Mouse (Mus musculus) midbrain, postnatal 0 days (tissue): ENCODE measurements around the gene Ankrd44. TPM values are rescaled to one million over a fixed set of nuclear protein-coding genes. Genes with fewer than 3 reads are reported as not detected.

Experiments
- ATAC-seq: fragments of 200-750 bp; cut with Nextera tagmentation; 2 replicates; pipeline ENCODE4 v1.8.0; 2017; ENCODE audit warnings: moderate number of reproducible peaks, mild to moderate bottlenecking, moderate TSS enrichment, moderate library complexity; ENCODE audit not compliant: low FRiP score
- DNase-seq: peaks from one replicate; pipeline ENCODE4 v3.0.0-alpha.2; 2015; ENCODE audit warnings: low spot score
- H3K27ac ChIP-seq: fragments of 300-500 bp; sonication (generic); 2 replicates; pipeline ENCODE4 v1.5.1; 2014; ENCODE audit warnings: low read depth, mild to moderate bottlenecking, low read length, mixed read lengths
- H3K27me3 ChIP-seq: fragments of 300-500 bp; sonication (generic); 2 replicates; pipeline ENCODE4 v1.6.1; 2014; ENCODE audit warnings: low read length, control low read depth, mixed read lengths; ENCODE audit not compliant: insufficient read depth
- H3K36me3 ChIP-seq: fragments of 300-500 bp; sonication (generic); 2 replicates; pipeline ENCODE4 v1.6.1; 2014; ENCODE audit warnings: low read length, control low read depth, mixed read lengths; ENCODE audit not compliant: insufficient read depth
- H3K4me1 ChIP-seq: fragments of 300-500 bp; sonication (generic); 2 replicates; pipeline ENCODE4 v1.6.1; 2014; ENCODE audit warnings: mild to moderate bottlenecking, control low read depth, antibody characterized with exemption, low read length, mixed read lengths; ENCODE audit not compliant: insufficient read depth
- H3K4me2 ChIP-seq: fragments of 300-500 bp; sonication (generic); 2 replicates; pipeline ENCODE4 v1.6.1; 2014; ENCODE audit warnings: low read depth, mild to moderate bottlenecking, low read length, mixed read lengths; ENCODE audit not compliant: poor library complexity, severe bottlenecking
- H3K4me3 ChIP-seq: fragments of 300-500 bp; sonication (generic); 2 replicates; pipeline ENCODE4 v1.5.1; 2014; ENCODE audit warnings: low read depth, mild to moderate bottlenecking, low read length, moderate library complexity
- H3K9ac ChIP-seq: fragments of 300-500 bp; sonication (generic); replicated peaks from 2 replicates; pipeline ENCODE4 v1.6.1; 2014; ENCODE audit warnings: mild to moderate bottlenecking, low read length, moderate library complexity, mixed read lengths; ENCODE audit not compliant: poor library complexity, severe bottlenecking
- H3K9me3 ChIP-seq: fragments of 300-500 bp; sonication (generic); 2 replicates; pipeline ENCODE4 v1.6.1; 2016; ENCODE audit warnings: low read length, control low read depth
- CTCF ChIP-seq: IDR thresholded peaks from 2 replicates; pipeline ENCODE4 v1.5.1; 2016; ENCODE audit warnings: antibody characterized with exemption, mild to moderate bottlenecking
- WGBS: fragments of 180-500 bp; shearing (Covaris S2); extraction: QIAGEN DNeasy Blood & Tissue Kit; methylation state at CpG from one replicate; pipeline ENCODE4 v1.1.7; 2014; 5-methylcytosine and 5-hydroxymethylcytosine counted together
- polyA plus RNA-seq: library from polyadenylated mRNA; unstranded; fragments of >200 nt; fragmentation: Nextera tagmentation; extraction: Ambion mirVana; gene quantifications from 2 replicates; pipeline ENCODE4 v1.2.1, GENCODE M21; 2015
- total RNA-seq: library from RNA; depleted of rRNA; stranded (reverse); fragments of >200 nt; gene quantifications from 2 replicates; pipeline ENCODE4 v1.2.3, GENCODE M21; 2014

Ankrd44 gene
- total and polyA plus RNA-seq, 2 experiments from 2014 or later: 16.7 to 51.6 TPM

DNA sequence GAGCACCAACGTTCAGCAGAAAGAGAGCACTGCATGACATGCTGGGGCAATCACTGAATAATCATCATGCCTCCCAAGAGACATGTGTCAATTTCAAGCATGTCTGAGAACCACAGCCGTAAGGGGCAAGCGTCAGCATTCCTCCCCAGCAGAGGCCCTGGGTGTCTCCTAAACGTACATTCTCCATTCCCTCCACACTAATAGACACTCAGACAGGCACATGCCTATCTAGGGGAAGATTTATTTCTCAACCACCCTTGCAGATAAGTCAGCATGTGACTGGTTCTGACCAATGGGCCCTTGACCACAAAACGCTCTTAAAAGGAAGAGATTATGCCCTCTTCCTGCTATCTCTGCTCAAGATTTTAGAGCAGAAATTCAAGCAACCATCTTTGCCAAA lies 37.7 kb downstream of the Ankrd44 start:
- Histone ChIP-seq H3K4me1 (no peaks in the 10 kb centered on the region), H3K4me2 (no peak overlapping the region), H3K4me3 (no peak overlapping the region), H3K36me3 (no peaks in the 10 kb centered on the region), H3K27ac (0 out of 2 replicates have a peak overlapping the region, but pooled peaks have one; percentile 1), H3K27me3 (no peaks in the 10 kb centered on the region), H3K9me3 (no peaks in the 10 kb centered on the region), H3K9ac (no peak overlapping the region)
- no peak for ATAC-seq
- TF ChIP-seq CTCF: no peak
- 47% methylated on average over 5 of the region's 5 CpGs for WGBS
- peak; percentile 33 for DNase-seq

DNA sequence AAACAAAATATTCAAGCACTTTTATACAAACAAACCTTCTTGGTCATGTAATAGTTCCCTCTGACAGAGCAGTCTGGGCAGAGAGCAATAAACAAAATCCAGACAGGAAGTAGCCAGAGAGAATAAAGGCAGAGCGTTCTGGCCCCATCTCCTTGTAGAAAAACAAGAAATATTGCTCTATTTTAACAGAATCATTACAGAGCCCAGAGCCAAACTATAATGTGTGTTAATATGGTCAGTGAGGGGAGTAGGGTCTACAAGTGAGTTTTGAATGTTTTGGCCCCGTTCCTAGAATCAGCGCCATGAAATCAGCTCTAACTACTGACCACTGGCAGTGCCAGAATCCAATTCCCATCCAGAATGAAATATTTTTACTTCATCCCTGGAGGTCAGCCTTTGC lies 38.3 kb downstream of the Ankrd44 start:
- Histone ChIP-seq H3K36me3 (no peaks in the 10 kb centered on the region), H3K9ac (no peak overlapping the region), H3K27me3 (no peaks in the 10 kb centered on the region), H3K9me3 (no peaks in the 10 kb centered on the region), H3K4me2 (no peak overlapping the region), H3K4me1 (no peaks in the 10 kb centered on the region), H3K4me3 (no peak overlapping the region), H3K27ac (no peak overlapping the region)
- TF ChIP-seq CTCF: no peak
- DNase-seq (peak; percentile 26), ATAC-seq (no peak)
- 75% methylated on average over 3 of the region's 3 CpGs for WGBS

DNA sequence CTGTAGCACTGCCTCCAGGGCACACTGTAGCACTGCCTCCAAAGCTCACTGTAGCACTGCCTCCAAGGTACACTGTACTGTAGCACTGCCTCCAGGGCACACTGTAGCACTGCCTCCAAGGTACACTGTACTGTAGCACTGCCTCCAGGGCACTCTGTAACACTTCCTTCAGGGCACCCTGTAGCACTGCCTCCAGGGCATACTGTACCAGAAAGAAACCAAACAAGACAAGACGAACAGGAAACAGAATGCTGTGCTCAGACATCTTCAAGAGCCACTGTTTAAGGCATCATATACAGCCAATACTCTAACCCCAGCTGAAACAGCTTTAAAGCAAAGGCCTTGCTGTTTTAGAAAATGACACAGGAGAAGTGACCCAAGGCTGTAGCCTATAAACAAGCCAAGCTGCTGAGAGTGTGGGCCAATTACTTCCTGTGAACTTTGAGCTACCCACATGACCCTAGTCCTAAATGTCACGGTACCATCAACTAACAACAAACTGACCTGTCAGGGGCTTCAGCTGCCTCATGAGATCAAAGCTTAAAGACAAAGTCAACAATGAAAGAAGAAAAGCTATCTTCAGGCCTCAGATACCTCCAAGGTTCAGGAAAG lies 43.2 kb downstream of the Ankrd44 start:
- no peak overlapping the region for H3K4me3 ChIP-seq
- H3K4me2 ChIP-seq: no peak overlapping the region
- no peaks in the 10 kb centered on the region for H3K9me3 ChIP-seq
- DNase-seq: no peak
- H3K4me1 ChIP-seq: no peaks in the 10 kb centered on the region
- no peak for TF ChIP-seq CTCF
- no peak overlapping the region for H3K9ac ChIP-seq
- no peak for ATAC-seq
- no peak overlapping the region for H3K27ac ChIP-seq
- H3K36me3 ChIP-seq: no peaks in the 10 kb centered on the region
- 75% methylated on average over 2 of the region's 2 CpGs for WGBS
- no peaks in the 10 kb centered on the region for H3K27me3 ChIP-seq

DNA sequence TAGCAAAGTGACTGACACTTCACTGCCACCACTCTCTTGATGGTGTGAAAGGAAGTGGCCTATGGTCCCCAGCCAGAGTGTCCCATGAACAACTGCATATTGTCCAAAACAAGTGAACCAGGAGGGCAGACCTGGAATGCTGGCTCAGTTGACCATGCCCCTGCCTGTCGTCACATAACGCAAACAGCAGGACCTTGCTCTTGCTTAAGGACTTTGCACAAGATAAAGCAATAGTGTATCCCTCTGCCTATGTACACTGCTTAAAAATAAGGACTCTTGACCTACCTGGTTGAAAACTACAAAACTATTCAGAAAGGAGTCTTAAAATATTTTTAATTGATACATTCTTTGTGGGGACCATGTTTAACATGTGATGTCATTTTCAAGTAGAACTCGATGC lies 44.7 kb downstream of the Ankrd44 start:
- Histone ChIP-seq H3K36me3 (no peaks in the 10 kb centered on the region), H3K9me3 (no peaks in the 10 kb centered on the region), H3K4me3 (no peak overlapping the region), H3K27ac (no peak overlapping the region), H3K4me2 (no peak overlapping the region), H3K4me1 (no peaks in the 10 kb centered on the region), H3K9ac (no peak overlapping the region), H3K27me3 (no peaks in the 10 kb centered on the region)
- WGBS: 82% methylated on average over 3 of the region's 3 CpGs
- DNase-seq (no peak), ATAC-seq (no peak)
- no peak for TF ChIP-seq CTCF

DNA sequence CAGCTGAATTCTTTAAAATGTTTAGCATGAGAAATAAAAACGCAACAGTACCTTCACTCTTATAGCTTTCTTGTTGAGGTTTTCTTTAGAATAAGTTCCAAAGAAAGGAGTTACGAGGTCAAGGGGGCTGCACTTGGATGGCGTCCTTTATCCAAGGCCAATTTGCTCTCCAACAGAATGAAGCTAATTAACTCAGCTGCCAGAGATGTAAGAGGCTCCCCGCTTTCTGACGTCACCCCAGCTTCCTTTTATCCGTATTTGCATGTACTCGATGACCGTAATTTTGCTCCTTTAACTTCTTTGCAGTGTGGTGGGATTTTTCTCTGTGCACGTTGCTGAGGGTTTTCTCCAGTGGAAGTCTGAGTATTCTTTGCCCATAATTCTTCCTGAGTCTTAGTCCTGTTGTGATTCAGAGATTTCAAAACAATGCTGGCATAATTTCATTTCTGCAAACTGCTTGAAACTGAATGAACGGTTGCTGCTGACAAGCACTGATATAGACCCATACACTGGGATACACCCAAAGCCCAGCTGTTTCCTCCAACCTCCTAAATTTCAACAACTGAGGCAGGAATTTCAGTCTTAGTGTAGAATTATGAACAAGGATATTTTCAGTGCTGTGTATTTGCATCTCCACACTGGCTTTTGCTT lies 48.6 kb downstream of the Ankrd44 start:
- TF ChIP-seq CTCF: no peak
- ATAC-seq (no peak), DNase-seq (no peak)
- no peaks in the 10 kb centered on the region for H3K27me3 ChIP-seq
- H3K4me2 ChIP-seq: no peak overlapping the region
- H3K27ac ChIP-seq: no peak overlapping the region
- no peaks in the 10 kb centered on the region for H3K4me1 ChIP-seq
- no peak overlapping the region for H3K4me3 ChIP-seq
- H3K36me3 ChIP-seq: no peaks in the 10 kb centered on the region
- no peak overlapping the region for H3K9ac ChIP-seq
- no peaks in the 10 kb centered on the region for H3K9me3 ChIP-seq
- 75% methylated on average over 10 of the region's 10 CpGs for WGBS

DNA sequence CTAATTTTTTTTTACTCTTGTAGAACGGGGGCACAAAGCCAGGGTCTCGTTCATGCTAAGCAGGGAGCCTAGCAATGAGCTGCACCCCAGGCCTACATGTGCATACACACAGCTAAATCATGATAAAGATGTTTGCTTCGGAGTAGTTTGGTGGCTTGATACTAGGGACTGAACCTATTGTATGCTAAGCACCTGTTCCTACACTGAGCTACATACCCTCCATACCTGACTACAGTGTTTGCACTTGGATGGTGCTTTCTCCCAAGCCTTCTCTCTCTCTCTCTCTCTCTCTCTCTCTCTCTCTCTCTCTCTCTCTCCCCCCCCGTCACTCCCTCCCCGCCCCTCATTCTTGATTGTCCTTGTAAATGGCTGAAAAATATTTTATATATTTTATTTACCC lies 49.2 kb downstream of the Ankrd44 start:
- no peaks in the 10 kb centered on the region for H3K27me3 ChIP-seq
- DNase-seq (no peak), ATAC-seq (no peak)
- no peak overlapping the region for H3K27ac ChIP-seq
- H3K36me3 ChIP-seq: no peaks in the 10 kb centered on the region
- no peak for TF ChIP-seq CTCF
- 97% methylated on average over 5 of the region's 5 CpGs for WGBS
- no peak overlapping the region for H3K4me2 ChIP-seq
- H3K4me3 ChIP-seq: no peak overlapping the region
- no peak overlapping the region for H3K9ac ChIP-seq
- no peaks in the 10 kb centered on the region for H3K9me3 ChIP-seq
- H3K4me1 ChIP-seq: no peaks in the 10 kb centered on the region
